Mouse (Mus musculus): Measurements from ENCODE around the gene Endov.

Endov gene

DNA sequence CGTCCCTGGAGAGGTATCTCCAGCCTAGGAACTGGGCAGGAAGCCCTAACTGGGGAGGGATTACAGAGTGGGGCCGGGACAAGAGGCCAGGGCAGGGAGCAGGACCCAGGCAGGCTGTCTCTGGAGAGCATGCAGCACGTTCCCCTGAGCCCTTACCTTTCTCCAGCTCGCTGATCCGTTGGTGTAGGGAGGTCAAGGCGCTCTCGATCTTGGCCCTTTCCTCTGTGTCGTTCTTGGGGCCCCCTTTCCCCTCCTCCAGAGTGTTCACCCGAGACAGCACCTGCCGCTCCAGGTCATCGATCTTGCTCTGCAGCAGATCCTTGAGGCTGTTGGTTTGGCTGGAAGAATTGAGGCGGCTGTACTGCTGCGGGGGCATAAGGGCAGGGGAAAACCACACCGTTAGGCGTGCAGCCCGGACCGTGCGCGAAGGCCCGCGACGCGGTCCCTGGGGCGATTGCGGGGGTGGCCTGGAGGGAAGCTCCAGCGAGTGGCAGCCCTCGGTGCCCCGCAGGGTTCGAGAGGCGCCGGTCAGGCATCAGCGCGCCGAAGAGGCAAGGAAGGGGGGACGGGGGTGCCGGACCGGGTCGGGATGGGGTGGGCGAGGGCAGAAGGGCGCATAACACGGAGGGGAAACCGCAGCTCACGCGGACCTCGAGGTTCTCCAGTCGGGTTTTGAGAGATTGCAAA is 55.5 kb downstream of the Endov start:
- DNase-seq (ENCODE audit: low spot score): peak; percentile 66

DNA sequence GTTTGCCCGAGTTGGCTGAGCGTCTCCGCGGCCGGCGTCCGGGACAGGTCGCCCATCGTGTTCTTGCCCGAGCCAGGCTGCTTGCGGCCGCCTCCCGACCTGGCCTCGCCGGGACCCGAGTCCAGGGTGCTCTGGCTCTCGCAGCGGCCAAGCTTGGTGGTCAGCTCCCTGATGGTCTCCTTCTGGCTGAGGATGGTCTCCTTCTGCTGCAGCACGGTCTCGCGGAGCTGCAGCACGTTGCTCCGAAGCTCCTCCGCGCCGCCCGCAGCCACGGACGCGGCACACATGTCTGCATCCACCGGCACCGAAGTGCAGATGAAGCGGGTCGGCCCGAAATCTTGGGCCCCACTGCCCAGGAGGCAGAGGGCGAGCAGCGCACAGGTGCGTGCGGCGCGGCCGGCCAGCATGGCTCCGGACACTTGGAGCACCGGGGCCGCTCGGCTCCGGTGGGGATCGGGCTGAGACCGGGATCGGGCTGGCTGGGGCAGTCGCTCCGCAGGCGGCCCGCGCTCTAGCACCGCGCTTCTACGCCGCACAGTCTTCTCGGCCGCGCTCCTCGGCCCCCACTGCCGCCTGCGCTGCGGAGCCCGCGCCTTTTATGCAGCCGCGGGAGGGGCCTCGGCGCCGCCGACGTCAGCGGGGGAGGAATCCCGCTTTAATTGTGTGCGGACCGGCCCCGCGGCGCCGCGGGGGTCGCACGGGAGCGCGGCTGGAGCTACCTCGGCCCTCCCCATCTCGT is 56.2 kb downstream of the Endov start, which contains the start of gene Nptx1:
TSS of gene Nptx1 (minus strand) at position 571 of the 739 bp plus-strand sequence.
- DNase-seq (ENCODE audit: low spot score): no peak

DNA sequence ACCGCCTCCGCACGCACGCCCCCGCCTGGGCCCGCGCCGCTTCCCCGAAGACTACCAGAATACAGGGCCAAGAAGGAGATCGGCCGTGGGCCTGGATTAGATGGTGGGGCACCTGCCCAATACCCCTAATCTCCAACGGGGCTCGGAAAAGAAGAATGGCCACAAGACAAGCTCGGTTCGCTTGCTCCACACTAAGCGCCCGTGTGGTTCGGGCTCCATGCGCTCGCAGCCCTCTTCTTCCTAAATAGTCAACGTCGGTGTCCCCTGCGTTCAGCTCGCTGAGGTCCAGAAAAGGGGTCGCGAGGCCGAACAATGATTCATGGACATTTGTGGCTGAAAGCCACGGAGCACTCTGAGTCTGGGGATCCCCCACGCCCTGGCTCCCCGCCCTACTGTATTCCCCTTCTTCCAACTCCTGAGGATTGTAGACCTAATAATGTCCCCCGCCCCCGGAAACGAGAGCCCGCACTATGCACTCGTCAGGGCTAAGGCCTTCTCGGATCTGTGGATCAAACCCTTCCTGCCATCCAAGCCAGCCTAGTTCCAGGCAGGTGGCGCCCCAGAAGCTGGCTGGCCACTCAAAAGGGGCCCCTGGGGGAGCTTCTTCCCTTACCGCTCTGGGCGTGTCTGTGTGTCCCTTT is 56.9 kb downstream of the Endov start:
- DNase-seq (ENCODE audit: low spot score): no peak

GRCm38 (mm10) chr11:119548741-119549370 is 57.7 kb downstream of the Endov start:
- DNase-seq (ENCODE audit: low spot score): no peak

DNA sequence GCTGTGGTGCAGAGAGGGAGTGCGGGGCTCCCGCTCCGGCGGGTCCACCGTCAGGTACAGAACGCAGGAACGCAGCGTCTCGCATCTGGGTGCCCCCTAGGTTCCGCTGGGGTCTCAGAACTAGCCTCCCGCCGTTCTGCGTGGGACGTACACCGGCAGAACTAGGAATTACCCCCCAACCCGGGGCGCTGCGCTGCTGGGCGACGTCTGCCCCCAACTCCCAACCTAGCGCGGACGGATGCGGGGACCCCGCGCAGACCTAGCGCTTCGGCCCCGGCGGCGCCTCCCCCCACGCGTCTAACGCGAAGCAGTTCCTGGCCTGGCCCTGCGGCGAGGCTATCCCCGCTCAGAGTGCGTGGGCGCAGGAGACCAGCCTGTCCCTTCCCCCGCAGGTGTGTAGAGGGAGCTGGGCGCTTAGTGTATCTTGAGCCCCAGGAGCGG is 58.2 kb downstream of the Endov start:
- DNase-seq (ENCODE audit: low spot score): no peak

- DNase-seq (ENCODE audit: low spot score): no peak
Measured at GRCm38 (mm10) chr11:119550546-119551335, 59.6 kb downstream of the Endov start.

DNA sequence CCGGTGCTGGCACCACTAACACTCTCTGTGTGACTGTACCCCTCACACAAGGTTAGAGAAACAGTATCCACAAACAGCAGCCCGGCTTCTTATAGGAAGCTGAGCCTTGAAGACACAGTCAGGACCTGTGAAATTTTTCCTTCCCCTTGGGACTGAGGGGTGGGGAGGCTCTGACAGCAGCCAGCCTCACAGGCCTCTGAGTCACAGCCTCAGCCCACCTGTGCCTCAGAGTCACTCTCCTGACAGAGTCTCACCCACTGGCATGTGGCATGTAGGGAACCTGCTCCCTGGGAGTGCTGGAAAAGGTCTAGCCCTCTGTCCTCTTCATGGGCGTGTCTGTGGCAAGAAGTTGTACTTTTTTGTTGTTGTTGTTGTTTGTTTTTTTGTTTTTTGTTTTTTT is 60.3 kb downstream of the Endov start:
- no peak for DNase-seq (ENCODE audit: low spot score)

GRCm38 (mm10) chr11:119552301-119552700 is 61.2 kb downstream of the Endov start:
- DNase-seq (ENCODE audit: low spot score): no peak

DNA sequence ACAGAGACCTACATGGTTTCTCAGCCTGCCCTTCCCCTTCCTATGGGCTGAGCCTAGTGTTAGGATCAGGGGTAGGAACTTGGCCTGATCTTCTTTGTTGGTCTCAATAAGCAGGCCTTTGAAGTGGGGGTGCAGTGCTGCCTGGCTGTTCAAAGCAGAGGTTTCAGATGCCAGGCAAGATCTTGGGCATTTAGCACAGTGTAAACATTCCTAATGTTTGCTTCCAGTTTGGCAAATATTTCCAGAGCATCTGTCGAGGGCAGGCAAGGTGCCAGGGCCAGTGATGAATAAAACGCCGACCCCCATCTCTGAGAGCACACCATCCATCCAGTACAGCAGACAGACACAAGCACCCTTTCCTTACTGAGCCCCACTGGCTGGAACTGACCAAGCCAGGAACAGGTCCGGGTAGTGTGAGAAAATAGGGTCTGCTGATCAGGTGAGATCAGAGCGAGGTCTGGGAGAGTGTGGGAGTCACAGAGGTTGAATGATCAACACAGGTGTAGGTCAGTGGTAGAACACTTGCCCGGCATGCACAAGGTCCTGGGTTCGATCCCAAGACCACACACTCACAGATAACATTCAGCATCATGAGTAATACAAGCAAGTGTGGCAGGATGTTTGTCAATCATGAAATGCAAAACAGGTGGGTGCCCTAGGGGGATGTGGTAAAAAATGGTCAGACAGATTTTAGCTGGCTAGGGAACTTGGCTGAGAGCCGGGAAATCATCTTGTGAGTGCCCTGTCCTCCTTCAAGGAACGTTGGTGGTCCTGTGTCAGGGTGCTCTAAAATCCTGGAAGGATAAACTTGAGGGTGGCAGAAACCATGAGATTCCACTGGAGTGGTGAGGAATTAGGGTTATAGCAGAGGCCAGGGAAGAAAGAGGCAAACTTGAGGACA is 62.0 kb downstream of the Endov start:
- DNase-seq (ENCODE audit: low spot score): no peak

GRCm38 (mm10) chr11:119554706-119555105 is 63.6 kb downstream of the Endov start:
- DNase-seq (ENCODE audit: low spot score): no peak

DNA sequence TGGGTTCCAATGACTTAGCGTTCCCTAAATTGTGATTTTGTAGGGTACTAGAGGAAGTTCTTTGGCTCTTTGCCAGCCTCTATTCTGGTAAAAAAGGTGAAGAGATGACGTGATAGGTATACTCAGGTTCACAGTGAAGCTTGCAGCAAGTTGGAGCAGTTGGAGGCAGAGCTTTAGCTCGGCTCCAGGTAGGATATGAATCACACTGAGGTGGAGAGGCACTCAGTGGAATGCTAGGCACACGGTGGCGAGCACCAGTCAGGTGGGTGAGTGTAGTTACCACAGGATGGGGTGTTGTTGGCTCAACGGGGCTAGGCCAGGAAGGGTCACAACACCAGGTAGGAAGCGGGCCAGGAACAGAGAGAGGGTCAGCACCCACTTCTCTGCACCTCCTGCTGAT is 64.0 kb downstream of the Endov start:
- DNase-seq (ENCODE audit: low spot score): no peak

GRCm38 (mm10) chr11:119557940-119558869 is 67.1 kb downstream of the Endov start:
- DNase-seq (ENCODE audit: low spot score): no peak

GRCm38 (mm10) chr11:119558870-119559610 is 67.9 kb downstream of the Endov start:
- no peak for DNase-seq (ENCODE audit: low spot score)
